Mouse (Mus musculus): ENCODE measurements around the gene Gp1ba.

The Gp1ba gene

GRCm38 (mm10) chr11:70628431-70628830 lies 10.5 kb upstream of the Gp1ba start:
- no peak for DNase-seq (ENCODE audit: low read depth, low spot score)

DNA sequence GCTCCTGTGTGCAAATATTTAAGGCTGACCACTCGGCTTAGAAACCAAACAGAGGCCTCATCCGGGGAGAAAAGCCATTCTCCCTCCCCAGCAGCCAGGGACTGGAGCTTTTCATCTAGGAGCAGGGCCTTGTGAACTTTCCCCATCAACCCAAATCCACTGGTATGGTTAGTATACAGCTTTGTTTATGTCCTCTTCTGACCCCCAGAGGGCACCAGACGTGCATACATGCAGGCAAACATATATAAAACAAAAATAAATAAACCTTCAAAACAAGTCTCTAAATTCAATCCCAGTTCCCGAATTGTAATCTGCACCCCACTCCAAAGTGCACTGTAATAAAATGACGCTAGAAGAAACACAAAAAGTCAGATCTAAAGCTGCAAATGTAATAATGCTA lies 9.4 kb upstream of the Gp1ba start:
- no peak for DNase-seq (ENCODE audit: low read depth, low spot score)

DNA sequence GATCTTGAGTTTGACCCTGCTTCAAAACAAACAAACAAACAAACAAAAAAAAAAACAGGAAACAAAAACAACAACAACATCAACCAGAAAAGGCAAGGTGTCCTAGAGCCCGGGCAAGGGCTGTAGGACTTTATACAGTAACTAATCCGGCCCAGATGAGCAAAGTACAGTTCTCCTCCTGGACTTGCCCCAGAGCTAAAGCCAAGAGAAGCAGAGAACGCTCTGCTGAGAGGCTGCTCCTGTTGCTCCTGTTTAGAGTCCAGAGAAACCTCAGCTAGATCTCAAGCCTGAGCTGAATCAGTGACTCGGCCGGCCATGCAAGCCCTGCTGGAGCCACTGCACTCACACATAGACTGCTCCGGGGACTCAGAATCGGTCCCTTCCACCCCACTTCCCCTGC lies 8.8 kb upstream of the Gp1ba start:
- no peak for DNase-seq (ENCODE audit: low read depth, low spot score)

DNA sequence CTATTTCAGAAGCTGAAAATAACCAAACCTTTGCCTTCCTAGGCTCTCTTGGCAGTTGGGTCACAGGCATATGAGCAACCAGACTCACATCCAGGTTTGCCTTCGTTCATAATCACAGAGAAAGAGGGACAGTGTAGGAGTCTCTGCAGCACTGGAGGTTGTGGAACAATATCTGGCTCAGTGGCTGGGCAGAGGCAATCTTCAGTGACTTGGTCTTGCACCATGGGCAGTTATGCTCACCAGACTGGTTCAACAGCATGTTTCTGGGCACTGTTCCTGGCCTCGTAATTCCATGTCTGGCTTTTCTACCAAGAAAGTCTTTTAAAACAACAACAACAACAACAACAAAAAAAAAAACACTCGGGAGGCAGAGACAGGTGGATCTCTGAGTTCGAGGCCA lies 3.3 kb upstream of the Gp1ba start:
- DNase-seq (ENCODE audit: low read depth, low spot score): no peak

DNA sequence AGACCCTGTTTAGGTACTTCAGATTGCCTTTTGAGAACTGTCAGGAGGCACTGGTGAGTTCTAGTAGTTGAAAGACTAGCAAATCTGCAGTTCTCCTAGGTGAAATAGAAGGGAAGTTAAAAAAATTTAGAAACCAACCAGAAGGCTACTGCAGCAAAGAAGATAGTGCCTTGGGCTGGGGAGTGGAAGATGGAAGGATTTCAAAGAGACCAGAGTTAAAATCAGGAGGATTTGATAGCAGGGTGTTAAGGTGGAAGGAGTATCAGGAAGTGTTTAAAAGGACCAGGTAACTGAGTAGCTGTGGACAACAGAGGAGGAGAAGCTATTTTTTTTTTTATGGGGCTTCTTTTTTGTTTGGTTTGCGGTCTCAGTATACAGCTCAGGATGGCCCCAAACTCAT lies 1.2 kb upstream of the Gp1ba start:
- no peak for DNase-seq (ENCODE audit: low read depth, low spot score)

DNA sequence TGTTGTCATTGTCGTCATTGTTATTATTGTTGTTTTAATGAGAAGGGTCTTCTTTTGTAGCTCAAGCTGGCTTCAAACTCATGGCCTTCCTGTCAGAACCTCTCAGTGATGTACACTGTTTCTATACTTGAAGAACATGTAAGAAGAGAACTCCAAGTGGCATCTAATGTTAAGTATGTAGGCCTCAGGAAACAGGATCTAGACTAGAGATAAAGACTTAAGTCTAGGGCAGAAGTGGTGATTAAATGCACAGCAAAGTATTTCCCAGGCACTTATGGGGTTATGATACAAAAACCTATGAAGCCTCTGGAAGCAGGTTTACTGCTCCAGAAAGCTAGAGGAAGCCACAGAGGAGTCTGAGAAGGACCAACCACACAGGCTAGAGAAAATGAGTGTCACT lies 629 bp upstream of the Gp1ba start:
- DNase-seq (ENCODE audit: low read depth, low spot score): no peak

GRCm38 (mm10) chr11:70639976-70640375 lies 1.1 kb downstream of the Gp1ba start:
- no peak for DNase-seq (ENCODE audit: low read depth, low spot score)

DNA sequence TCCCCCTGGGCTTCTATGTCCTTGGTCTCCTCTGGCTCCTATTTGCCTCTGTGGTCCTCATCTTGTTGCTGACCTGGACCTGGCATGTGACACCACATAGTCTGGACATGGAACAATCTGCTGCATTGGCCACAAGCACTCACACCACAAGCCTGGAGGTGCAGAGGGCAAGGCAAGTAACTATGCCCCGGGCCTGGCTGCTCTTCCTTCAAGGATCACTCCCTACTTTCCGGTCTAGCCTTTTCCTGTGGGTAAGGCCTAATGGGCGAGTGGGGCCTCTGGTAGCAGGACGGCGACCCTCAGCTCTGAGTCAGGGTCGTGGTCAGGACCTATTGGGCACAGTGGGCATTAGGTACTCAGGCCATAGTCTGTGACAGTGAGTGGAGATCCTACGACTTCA lies 2.3 kb downstream of the Gp1ba start:
- DNase-seq (ENCODE audit: low read depth, low spot score): no peak

GRCm38 (mm10) chr11:70643051-70643450 lies 4.1 kb downstream of the Gp1ba start:
- no peak for DNase-seq (ENCODE audit: low read depth, low spot score)

GRCm38 (mm10) chr11:70644564-70645103 lies 5.7 kb downstream of the Gp1ba start:
- no peak for DNase-seq (ENCODE audit: low read depth, low spot score)

DNA sequence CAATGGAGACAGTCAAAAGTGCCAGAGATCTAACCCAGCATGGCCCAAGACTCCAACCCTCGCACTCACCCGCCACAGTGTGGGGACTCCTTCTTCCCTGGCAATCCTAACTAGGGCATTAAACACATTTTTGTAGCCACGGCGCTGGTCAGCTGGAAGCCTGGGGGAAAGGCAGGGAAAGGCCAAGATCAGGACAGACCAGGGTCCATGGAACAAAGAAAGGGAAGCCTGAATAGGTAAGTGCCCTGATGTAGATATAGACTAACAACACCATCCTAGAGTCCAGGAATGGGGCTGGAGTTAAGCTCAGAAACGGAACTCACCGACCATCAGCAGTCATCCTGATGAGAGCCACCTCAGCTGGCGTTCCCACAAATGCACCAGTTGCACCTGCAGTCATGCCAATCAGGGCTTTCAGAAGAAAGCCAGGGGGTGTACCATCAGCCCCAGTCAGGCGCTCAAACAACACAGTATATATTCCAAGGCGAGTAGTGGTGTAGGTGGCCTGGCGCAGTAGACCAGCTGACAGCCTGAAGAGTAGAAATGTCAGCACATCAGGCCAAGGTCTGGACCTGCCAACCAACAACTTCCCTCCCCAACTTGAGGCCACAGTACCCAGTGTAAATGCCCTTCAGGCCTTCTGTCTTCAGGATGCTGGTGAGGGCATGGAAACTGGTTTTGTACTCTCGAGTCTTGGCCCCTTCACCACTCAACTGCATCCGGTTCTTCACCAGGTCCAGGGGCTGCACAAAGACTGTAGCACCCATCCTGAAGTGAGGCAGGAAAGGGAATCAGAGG lies 6.7 kb downstream of the Gp1ba start:
- DNase-seq (ENCODE audit: low read depth, low spot score): no peak

- no peak for DNase-seq (ENCODE audit: low read depth, low spot score)
Measured at GRCm38 (mm10) chr11:70646259-70646555, 7.3 kb downstream of the Gp1ba start.

- DNase-seq (ENCODE audit: low read depth, low spot score): peak; percentile 99
Measured at GRCm38 (mm10) chr11:70646691-70647650, 8.0 kb downstream of the Gp1ba start, which contains the start of the genes Rnf167 and Slc25a11. TSS of gene Rnf167 (plus strand) at chr11:70647235. TSS of gene Slc25a11 (minus strand) at chr11:70647479.

DNA sequence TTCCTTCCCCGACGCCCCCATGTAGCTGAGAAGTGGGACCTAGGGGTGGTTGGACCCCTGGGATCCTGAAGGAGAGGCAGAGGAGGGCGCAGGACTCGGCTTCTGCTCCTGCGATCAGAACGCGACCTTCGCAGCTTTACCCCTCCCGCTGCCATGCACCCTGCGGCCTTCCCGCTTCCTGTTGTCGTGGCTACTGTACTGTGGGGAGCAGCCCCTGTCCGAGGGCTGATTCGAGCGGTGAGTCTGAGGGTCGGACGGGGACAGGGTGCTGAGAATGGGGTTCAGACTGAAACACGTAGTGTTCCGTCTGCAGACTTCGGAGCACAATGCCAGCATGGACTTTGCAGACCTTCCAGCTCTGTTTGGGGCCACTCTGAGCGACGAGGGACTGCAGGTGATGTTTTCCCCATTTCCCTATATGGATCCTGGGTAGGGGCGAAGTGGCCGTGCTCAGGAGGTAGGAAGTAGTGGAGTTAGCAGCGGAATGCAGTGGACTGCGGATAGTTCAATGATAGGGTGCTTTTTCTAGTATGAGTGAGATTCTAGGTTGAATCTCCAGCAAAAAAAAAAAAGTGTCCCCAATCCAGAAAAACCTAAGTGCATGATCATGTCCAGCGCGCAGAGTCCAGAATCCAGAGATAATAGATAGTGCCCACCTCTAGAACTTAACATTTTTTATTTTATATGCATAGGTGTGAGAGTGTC lies 8.9 kb downstream of the Gp1ba start:
- no peak for DNase-seq (ENCODE audit: low read depth, low spot score)

- no peak for DNase-seq (ENCODE audit: low read depth, low spot score)
Measured at GRCm38 (mm10) chr11:70648512-70648911, 9.6 kb downstream of the Gp1ba start.

DNA sequence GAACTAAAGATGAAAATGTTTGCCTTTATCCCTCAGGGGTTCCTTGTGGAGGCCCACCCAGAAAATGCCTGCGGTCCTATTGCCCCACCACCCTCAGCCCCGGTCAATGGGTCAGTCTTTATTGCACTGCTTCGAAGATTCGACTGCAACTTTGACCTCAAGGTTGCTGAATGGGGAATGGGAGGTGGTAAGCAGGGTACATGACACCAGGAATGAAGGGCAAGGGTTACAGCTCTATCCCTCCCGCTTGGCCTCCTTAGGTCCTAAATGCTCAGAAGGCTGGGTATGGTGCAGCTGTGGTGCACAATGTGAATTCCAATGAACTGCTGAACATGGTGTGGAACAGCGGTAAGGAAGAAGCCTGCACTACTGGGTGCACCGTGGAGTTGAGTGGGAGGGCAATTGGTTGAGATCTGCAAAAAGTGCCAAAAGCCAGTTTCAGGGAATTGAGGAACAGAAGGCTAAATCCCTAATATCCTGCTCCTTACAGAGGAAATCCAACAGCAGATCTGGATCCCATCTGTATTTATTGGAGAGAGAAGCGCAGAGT lies 10.3 kb downstream of the Gp1ba start:
- DNase-seq (ENCODE audit: low read depth, low spot score): no peak

DNA sequence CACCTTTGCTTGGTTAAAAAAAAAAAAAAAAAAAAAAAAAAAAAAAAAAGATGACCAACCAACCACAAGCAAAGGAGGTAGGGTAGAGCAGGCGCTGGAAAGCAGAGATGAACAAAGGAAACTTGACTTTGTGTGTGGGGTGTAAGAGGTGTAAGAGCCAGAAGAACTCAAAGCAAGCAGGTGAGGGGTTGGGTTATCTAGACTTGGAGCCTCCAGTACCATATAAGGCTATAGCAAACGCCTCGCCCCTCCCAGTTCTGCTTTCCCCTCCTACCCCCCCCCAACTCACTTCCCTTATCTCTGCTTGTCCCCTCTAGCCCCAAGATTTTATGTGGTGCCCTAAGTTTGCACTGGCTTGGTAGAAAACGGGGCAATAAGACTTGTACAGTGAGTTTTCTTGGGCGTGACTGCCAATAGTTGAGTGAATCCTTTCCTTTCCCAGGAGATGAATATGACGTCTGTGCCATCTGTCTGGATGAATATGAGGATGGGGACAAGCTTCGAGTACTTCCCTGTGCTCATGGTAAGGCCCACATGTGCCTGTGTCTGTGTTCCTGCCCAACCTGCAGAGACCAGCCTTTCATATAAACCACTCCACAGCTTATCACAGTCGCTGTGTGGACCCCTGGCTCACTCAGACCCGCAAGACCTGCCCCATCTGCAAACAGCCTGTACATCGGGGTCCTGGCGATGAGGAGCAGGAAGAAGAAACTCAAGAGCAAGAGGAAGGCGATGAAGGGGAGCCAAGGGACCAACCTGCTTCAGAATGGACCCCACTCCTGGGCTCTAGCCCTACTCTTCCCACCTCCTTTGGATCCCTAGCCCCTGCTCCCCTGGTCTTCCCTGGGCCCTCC lies 11.6 kb downstream of the Gp1ba start:
- no peak for DNase-seq (ENCODE audit: low read depth, low spot score)

- no peak for DNase-seq (ENCODE audit: low read depth, low spot score)
Measured at GRCm38 (mm10) chr11:70651391-70651790, 12.5 kb downstream of the Gp1ba start.

DNA sequence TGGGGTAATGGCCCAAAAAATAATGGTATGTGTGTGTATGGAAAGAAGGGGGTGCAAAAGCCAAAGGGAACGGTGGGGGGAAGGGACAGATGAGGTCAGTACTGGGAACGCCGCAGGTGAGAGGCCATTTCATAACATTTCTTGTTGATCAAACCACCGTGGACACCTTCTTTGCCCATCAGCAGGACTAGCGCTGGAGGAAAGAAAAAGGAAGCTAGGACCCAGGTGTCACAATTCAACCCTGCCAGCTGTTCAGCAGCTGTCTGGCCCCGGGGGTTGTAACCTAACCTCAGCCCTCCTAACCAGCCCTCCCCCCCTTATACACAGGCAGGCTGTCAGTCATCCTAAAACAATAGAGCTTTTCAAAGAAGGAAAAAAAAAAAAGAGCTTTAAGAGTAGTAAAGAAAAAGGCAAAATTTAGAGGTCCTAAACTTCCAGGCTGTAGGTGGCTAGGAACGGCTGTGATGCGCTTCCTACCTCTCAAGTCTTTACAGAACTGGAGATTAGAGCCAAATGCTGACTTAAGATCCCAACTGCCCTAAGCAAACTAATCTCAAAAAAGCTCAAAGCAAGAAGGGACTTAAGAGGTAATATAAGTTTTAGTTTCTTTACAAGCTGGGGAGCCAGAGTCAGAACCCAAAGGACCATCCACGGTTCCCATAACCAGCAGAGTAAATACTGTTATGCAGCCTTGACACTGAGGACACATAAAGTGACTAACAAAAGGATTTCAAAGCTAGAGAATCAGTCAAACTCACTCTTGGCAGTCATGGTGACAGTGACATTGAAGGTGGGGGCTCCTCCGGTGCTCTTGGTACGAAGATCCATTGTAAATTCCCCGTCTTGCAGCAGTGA lies 13.3 kb downstream of the Gp1ba start:
- no peak for DNase-seq (ENCODE audit: low read depth, low spot score)

DNA sequence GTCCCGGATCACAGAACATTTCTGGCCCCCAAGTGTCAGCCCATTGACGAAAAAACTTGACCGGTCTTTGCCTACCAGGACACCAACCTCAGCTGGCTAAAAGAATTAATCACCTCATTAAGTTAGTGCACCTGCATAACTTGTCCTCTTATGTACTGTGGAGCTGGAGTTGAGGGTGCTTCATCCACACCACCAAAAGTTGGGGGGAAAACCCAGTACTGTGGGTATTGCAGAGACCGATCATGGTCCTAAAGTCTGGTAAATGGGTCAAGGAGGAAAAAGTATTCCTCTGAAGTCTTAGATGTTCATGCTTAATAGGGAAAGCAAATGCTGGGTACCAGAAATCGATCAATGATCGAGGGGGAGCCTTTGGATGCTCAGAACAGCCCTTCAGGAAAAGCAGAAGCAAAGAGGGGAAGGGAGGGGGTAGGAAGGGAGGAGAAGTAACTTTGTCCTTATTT lies 14.0 kb downstream of the Gp1ba start:
- no peak for DNase-seq (ENCODE audit: low read depth, low spot score)

All from brain, embryonic 18.5 days (tissue).